Mouse (Mus musculus) neutrophil, adult 5-6 weeks (primary cell): ENCODE data around the gene Pla2g4a. TPM values are rescaled to one million over a fixed set of nuclear protein-coding genes. Genes with fewer than 3 reads are reported as not detected.

ENCODE experiments used
- total RNA-seq: library from RNA; stranded (forward); fragments of 200-1000 nt; gene quantifications from 2 replicates; pipeline ENCODE4 v1.2.3, GENCODE M21; 2017

Gene Pla2g4a
- total RNA-seq, 1 experiment from 2014 or later = 6.2 TPM

Other genes starting within 250 kb of the Pla2g4a start
- 61.9 and 64.8 TPM in 2 replicates for gene Ptgs2, start 138.7 kb upstream of the Pla2g4a start, total RNA-seq